Mouse (Mus musculus) macrophage (primary cell): ENCODE data around the gene Nol12. TPM values are rescaled to one million over a fixed set of nuclear protein-coding genes. Genes with fewer than 3 reads are reported as not detected.

Experiments
- H3K27ac ChIP-seq: fragments of 350-480 bp; formaldehyde crosslinking; 2 replicates; pipeline ENCODE4 v1.9.0; 2021
- H3K36me3 ChIP-seq: fragments of 350-480 bp; formaldehyde crosslinking; 2 replicates; pipeline ENCODE4 v1.9.0; 2021; ENCODE audit errors: inconsistent target
- H3K4me3 ChIP-seq: fragments of 350-480 bp; formaldehyde crosslinking; 2 replicates; pipeline ENCODE4 v1.9.0; 2021; ENCODE audit errors: inconsistent target
- H3K79me2 ChIP-seq: fragments of 350-480 bp; formaldehyde crosslinking; 2 replicates; pipeline ENCODE4 v1.9.0; 2021; ENCODE audit errors: inconsistent target
- WGBS: methylation state at CpG from one replicate; pipeline ENCODE4 v1.1.7; 2026; ENCODE audit warnings: inconsistent platforms; ENCODE audit not compliant: missing documents; 5-methylcytosine and 5-hydroxymethylcytosine counted together
- polyA plus RNA-seq: library from polyadenylated mRNA; stranded (reverse); fragments of 250-400 nt; gene quantifications from 3 replicates; pipeline ENCODE4 v1.2.4, GENCODE M21; 2018; ENCODE audit warnings: inconsistent platforms
- total RNA-seq, 78 experiments: library from RNA; depleted of rRNA; stranded (reverse); fragments of 250-400 nt; gene quantifications; 1 replicate in 9 of 78; 2 replicates in 24 of 78; 3 replicates in 43 of 78; 4 replicates in 2 of 78; pipeline ENCODE4 v1.2.4; 2018; ENCODE audit warnings: inconsistent platforms in 56 of 78

Gene Nol12
- total RNA-seq (2018; cell fraction: chromatin; rRNA removed): 10 to 100 TPM in 9 of 26 experiments, 1 to 10 TPM in 17; 1.1 to 14.9 (median 7.5) TPM
- 10 to 100 TPM; 16.7 to 32.0 (median 25.4) TPM for total RNA-seq (2018; cell fraction: cytosol; rRNA removed)
- 10 to 100 TPM in 8 of 26 experiments, 1 to 10 TPM in 18; 2.9 to 19.2 (median 8.1) TPM for total RNA-seq (2018; cell fraction: nucleus; rRNA removed)
- 18.3 to 26.2 TPM (median 18.5 TPM) in 3 replicates for polyA plus RNA-seq

- H3K4me3 ChIP-seq: peak within 1 kb of the TSS; percentile 85
- WGBS: 2% methylated on average over 42 of the region's 42 CpGs
Observed at GRCm38 (mm10) chr15:78934784-78935320, at the start of gene Nol12. Gene Nol12 (plus strand): TSS chr15:78934933.

DNA sequence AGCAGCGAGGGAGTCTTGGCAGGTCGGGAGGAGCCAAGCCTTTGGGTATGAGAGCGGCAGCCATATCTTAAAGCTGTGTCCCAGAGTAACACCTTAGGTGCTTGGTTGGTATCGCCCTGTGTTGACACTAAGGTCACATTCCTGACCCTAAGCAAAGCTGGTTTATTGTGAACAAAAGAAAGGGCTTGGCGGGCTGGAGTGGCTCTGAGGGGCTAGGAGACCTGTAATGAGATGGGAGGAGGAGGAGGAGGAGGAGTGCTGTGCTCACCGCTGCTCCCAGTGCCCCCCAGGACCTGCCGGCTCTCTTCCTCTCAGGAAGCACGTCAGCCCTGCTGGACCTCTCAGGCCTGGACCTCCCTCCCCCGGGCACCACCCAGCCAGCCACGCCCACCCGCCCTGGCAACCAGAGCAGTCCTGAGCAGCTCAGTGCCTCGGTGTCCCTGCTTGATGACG, 45.3 kb upstream of the Nol12 start:
- Histone ChIP-seq H3K27ac (no peak overlapping the region), H3K4me3 (no peak overlapping the region), H3K36me3 (peaks cover 87% of the 10 kb centered on the region), H3K79me2 (no peaks in the 10 kb centered on the region)
- WGBS: 83% methylated on average over 12 of the region's 13 CpGs

More at GRCm38 (mm10) chr15:78934784-78935320, at the start of gene Nol12:
- peaks cover 28% of the 10 kb centered on the region; the same call in 1 of the 2 replicates for H3K36me3 ChIP-seq
- peaks cover 15% of the 10 kb centered on the region for H3K79me2 ChIP-seq
- peak within 1 kb of the TSS; percentile 67 for H3K27ac ChIP-seq

- Histone ChIP-seq H3K36me3 (peaks cover 59% of the 10 kb centered on the region), H3K79me2 (no peaks in the 10 kb centered on the region; the same call in 1 of the 2 replicates), H3K4me3 (no peak overlapping the region), H3K27ac (no peak overlapping the region)
- WGBS: 85% methylated on average over 7 of the region's 7 CpGs
Observed at GRCm38 (mm10) chr15:78892440-78892839, 42.3 kb upstream of the Nol12 start.

GRCm38 (mm10) chr15:78894726-78895125, 40.0 kb upstream of the Nol12 start:
- Histone ChIP-seq H3K27ac (peak overlapping the region; percentile 68), H3K36me3 (peaks cover 38% of the 10 kb centered on the region; the same call in 1 of the 2 replicates), H3K4me3 (no peak overlapping the region), H3K79me2 (no peaks in the 10 kb centered on the region; the same call in 1 of the 2 replicates)
- WGBS: 14% methylated on average over 13 of the region's 13 CpGs

DNA sequence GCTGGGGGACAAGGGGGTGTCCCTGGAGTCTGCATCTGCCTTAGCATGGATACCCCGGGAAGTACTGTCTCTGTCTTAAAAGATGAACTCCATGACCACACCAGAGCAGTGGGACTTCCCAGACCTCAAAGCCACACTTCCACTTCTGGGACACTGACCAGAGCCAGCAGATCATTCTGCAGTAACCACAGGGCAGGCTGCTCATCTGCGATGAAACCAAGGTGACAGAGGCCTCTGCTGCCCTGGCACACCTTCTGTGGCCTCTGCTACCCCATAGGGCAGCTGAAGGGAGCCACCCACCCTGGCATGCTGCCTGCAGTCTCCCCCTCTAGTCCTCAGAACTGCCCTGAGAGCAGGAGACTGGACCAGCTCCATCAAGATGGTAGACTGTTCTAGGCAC, 39.0 kb upstream of the Nol12 start:
- WGBS: 7% methylated on average over 2 of the region's 2 CpGs
- H3K4me3 ChIP-seq: no peak overlapping the region
- H3K36me3 ChIP-seq: peaks cover 29% of the 10 kb centered on the region; the same call in 1 of the 2 replicates
- peak overlapping the region; percentile 68 for H3K27ac ChIP-seq
- peaks cover 10% of the 10 kb centered on the region for H3K79me2 ChIP-seq

GRCm38 (mm10) chr15:78896149-78896548, 38.6 kb upstream of the Nol12 start:
- Histone ChIP-seq H3K79me2 (peaks cover 14% of the 10 kb centered on the region), H3K36me3 (peaks cover 25% of the 10 kb centered on the region; the same call in 1 of the 2 replicates), H3K27ac (peak overlapping the region; percentile 68), H3K4me3 (no peak overlapping the region)
- WGBS: 29% methylated on average over 3 of the region's 3 CpGs

GRCm38 (mm10) chr15:78897488-78897887, 37.2 kb upstream of the Nol12 start:
- Histone ChIP-seq H3K4me3 (no peak overlapping the region), H3K36me3 (peaks cover 18% of the 10 kb centered on the region; the same call in 1 of the 2 replicates), H3K79me2 (peaks cover 28% of the 10 kb centered on the region), H3K27ac (no peak overlapping the region)
- 98% methylated on average over 4 of the region's 4 CpGs for WGBS

DNA sequence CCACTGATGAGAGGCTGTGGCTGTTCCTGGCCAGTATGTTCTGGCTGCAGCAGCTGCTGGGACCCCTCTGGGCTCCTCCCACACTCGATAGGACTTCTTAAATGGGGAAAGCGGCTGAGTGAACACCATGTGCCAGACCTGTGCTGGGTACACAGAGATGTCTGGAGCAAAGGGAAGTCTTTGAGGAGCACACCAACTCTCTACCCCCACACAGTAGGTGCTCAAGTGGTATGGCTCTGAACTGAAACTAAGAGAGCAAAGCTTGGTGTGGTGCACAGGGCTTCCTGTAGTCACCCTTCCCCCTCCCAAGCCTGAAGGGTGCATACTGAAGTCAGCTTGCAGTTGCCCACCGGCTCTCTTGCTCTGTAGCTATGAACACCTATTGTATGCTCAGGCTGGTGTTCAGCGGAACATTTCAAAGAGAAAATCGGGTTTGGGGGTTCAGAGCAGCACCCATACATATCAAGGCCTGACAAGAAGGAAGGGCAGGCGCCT, 36.2 kb upstream of the Nol12 start:
- H3K79me2 ChIP-seq: peaks cover 32% of the 10 kb centered on the region
- peaks cover 16% of the 10 kb centered on the region for H3K36me3 ChIP-seq
- H3K4me3 ChIP-seq: peak overlapping the region; percentile 31; the same call in 1 of the 2 replicates
- whole genome bisulfite sequencing: 17% methylated on average over 6 of the region's 6 CpGs
- H3K27ac ChIP-seq: peak overlapping the region; percentile 43

DNA sequence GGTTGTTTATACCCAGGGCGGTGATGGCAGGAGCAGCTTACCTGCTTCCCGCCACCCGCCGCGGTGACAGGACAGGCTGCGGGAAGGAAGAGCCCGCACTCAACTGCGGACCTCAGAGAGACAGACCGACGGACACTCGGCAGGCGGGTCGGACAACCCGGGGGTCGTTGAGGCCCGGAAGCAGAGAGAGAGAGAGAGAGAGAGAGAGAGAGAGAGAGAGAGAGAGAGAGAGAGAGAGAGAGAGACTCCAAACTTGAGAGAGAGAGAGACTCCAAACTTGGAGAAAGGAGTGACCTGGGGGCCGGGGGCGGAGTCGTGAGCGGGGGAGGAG, 35.4 kb upstream of the Nol12 start, which contains the start of gene Gm49510:
Gm49510 (plus strand) TSS at position 259 of the 331 bp plus-strand sequence.
- H3K79me2 ChIP-seq: peaks cover 32% of the 10 kb centered on the region
- H3K36me3 ChIP-seq: peaks cover 20% of the 10 kb centered on the region
- WGBS: 0% methylated on average over 4 of the region's 20 CpGs
- peak within 1 kb of the TSS; percentile 95 for H3K4me3 ChIP-seq
- peak within 1 kb of the TSS; percentile 85 for H3K27ac ChIP-seq

DNA sequence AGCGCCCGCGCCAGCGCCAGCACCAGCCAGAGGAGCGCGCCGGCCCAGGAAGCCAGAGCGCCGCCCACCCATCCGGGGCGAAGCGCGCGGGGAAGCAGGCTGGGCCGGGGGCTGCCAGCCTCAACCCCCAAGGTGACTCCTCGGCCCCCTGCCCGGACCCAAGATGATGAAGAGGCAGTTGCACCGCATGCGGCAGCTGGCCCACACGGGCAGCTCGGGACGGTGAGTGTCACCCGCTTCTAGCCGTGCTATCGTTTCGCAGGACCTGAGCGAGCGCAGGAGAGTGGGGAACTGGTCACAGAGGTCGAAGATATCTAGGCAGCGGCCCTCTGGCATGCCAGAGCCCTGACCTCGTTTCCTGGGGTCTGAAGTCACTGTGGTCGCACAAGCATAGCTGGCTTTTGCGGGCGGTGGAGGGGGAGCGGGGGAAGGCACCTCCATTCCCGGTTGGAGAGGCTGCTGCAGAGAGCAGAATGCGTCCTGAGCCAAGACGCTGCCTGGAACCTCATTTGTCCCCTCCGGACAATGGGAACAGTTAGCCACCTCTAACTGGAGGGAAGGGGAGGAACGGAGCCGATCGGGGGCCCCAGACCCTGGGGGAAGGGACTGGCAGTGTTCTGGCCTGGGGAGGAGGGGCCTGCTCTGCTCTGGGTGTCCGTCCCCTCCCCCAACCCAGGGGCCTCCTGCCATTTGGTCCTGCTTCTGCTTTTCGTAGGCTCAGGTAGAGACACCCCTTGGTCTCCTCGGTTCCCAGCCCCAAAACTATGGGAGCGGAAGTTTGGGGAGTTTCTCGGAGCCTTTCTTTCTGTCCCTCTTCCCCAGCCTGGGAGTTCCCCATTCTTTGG, 34.8 kb upstream of the Nol12 start, which contains the start of gene Sh3bp1:
Sh3bp1 (plus strand) TSS at position 29 of the 845 bp plus-strand sequence.
- under 1% methylated on average over 43 of the region's 47 CpGs for WGBS
- Histone ChIP-seq H3K4me3 (peak within 1 kb of the TSS; percentile 95), H3K36me3 (peaks cover 26% of the 10 kb centered on the region), H3K27ac (peak within 1 kb of the TSS; percentile 85), H3K79me2 (peaks cover 32% of the 10 kb centered on the region)

GRCm38 (mm10) chr15:78900585-78901421, 33.9 kb upstream of the Nol12 start:
- Histone ChIP-seq H3K27ac (peak overlapping the region; percentile 85), H3K36me3 (peaks cover 35% of the 10 kb centered on the region), H3K4me3 (peak overlapping the region; percentile 95), H3K79me2 (peaks cover 32% of the 10 kb centered on the region)
- 26% methylated on average over 17 of the region's 18 CpGs for WGBS

GRCm38 (mm10) chr15:78901422-78901789, 33.3 kb upstream of the Nol12 start:
- H3K4me3 ChIP-seq: peak overlapping the region; percentile 95; the same call in 1 of the 2 replicates
- peaks cover 41% of the 10 kb centered on the region for H3K36me3 ChIP-seq
- 86% methylated on average over 8 of the region's 8 CpGs for WGBS
- H3K27ac ChIP-seq: peak overlapping the region; percentile 85; the same call in 1 of the 2 replicates
- H3K79me2 ChIP-seq: peaks cover 32% of the 10 kb centered on the region

DNA sequence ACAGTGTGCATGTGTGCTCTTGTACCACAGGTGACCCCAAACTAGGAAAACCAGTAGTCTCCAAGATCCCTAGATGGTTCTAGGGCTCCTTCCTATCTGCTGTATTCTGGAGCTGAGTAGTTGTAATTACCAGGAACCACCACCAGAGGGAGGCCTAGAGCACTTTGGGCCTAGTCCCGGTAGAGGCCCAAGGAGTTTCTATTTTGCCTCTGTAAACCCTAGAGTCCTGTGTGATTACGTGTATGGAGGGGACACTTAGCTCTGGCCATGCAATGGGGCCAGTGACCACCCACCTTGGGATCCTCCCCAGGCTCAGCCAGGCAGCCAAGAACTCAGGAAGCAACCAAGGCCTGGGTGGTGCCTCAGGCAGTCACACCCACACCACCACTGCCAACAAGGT, 31.5 kb upstream of the Nol12 start:
- Histone ChIP-seq H3K27ac (no peak overlapping the region; the same call in 1 of the 2 replicates), H3K4me3 (peak overlapping the region; percentile 4; the same call in 1 of the 2 replicates), H3K79me2 (peaks cover 32% of the 10 kb centered on the region), H3K36me3 (peaks cover 59% of the 10 kb centered on the region)
- WGBS: 18% methylated on average over 2 of the region's 2 CpGs
